Mouse (Mus musculus): ENCODE results near the gene Pigb.

DNA sequence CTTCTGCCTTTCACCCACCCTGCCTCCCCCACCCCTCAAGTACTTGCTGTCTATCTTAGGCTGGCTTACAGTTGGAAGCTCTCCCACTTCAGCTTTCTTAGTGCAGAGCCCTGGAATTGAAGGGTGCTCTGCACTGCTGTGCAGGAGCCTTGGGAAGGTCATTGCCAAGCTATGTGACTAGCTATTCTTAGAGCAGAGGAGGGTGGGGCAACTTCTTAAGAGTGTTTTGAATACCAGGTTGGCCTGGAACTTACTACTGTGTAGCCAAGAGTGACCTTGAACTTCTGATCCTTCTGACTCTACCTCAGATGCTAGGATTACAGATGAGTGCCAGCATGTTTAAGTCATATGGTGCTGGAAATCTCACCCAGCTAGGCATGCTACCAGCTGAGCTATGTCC, 44.0 kb downstream of the Pigb start:
- TF ChIP-seq CTCF (IDR thresholded peaks at IDR 0.05; ENCODE audit: low read depth) (no peak), EP300 (IDR thresholded peaks at IDR 0.05; ENCODE audit: low read depth) (no peak)

Data from liver, postnatal 0 days (tissue).